Mouse (Mus musculus): ENCODE data around the gene Caskin1. TPM values are rescaled to one million over a fixed set of nuclear protein-coding genes. Genes with fewer than 3 reads are reported as not detected.
A peak's percentile ranks its signal among the peaks of the same experiment; 100 is the strongest.

Caskin1 gene
- polyA plus RNA-seq, 1 experiment from 2014 or later, result 9.1 TPM

GRCm38 (mm10) chr17:24532045-24532444, 43.6 kb downstream of the Caskin1 start:
- no peaks in the 10 kb centered on the region for H3K27me3 ChIP-seq (replicated peaks; ENCODE audit: control insufficient read depth, insufficient read depth, low read length)
- peaks cover 26% of the 10 kb centered on the region for H3K4me1 ChIP-seq (ENCODE audit: control insufficient read depth, insufficient read depth, low read length)
- DNase-seq (ENCODE audit: low spot score) (no peak), ATAC-seq (no peak)
- H3K9ac ChIP-seq (ENCODE audit: low read length), result peak overlapping the region; percentile 17; the same call in 1 of the 2 replicates
- H3K27ac ChIP-seq (ENCODE audit: low read depth, low read length), result no peak overlapping the region
- no peak overlapping the region for H3K4me2 ChIP-seq (ENCODE audit: low read length)
- no peak overlapping the region for H3K4me3 ChIP-seq (ENCODE audit: low read depth, low read length)
- H3K36me3 ChIP-seq (ENCODE audit: control insufficient read depth, insufficient read depth, low read length), result peaks cover 15% of the 10 kb centered on the region
- 83% methylated on average over 7 of the region's 7 CpGs for WGBS
- H3K9me3 ChIP-seq (replicated peaks; ENCODE audit: control insufficient read depth, low read length), result no peaks in the 10 kb centered on the region

GRCm38 (mm10) chr17:24533099-24533992, 44.9 kb downstream of the Caskin1 start:
- H3K27me3 ChIP-seq (replicated peaks; ENCODE audit: control insufficient read depth, insufficient read depth, low read length), result no peaks in the 10 kb centered on the region
- H3K4me3 ChIP-seq (ENCODE audit: low read depth, low read length), result peak overlapping the region; percentile 18
- 6% methylated on average over 52 of the region's 53 CpGs for WGBS
- H3K36me3 ChIP-seq (ENCODE audit: control insufficient read depth, insufficient read depth, low read length), result peaks cover 15% of the 10 kb centered on the region
- peak overlapping the region; percentile 47 for H3K9ac ChIP-seq (ENCODE audit: low read length)
- peaks cover 34% of the 10 kb centered on the region for H3K4me1 ChIP-seq (ENCODE audit: control insufficient read depth, insufficient read depth, low read length)
- no peak overlapping the region for H3K27ac ChIP-seq (ENCODE audit: low read depth, low read length)
- ATAC-seq, result peak; percentile 15; the same call in 1 of the 2 replicates
- H3K4me2 ChIP-seq (ENCODE audit: low read length), result peak overlapping the region; percentile 50
- peak; percentile 80 for DNase-seq (ENCODE audit: low spot score)
- H3K9me3 ChIP-seq (replicated peaks; ENCODE audit: control insufficient read depth, low read length), result no peaks in the 10 kb centered on the region

GRCm38 (mm10) chr17:24534160-24534718, 45.8 kb downstream of the Caskin1 start, which contains the start of gene Rab26:
Gene Rab26, minus strand, starts transcription at chr17:24534210.
- peaks cover 15% of the 10 kb centered on the region for H3K36me3 ChIP-seq (ENCODE audit: control insufficient read depth, insufficient read depth, low read length)
- H3K9me3 ChIP-seq (replicated peaks; ENCODE audit: control insufficient read depth, low read length), result no peaks in the 10 kb centered on the region
- H3K4me2 ChIP-seq (ENCODE audit: low read length), result peak within 1 kb of the TSS; percentile 50
- no peak for DNase-seq (ENCODE audit: low spot score)
- no peak for ATAC-seq
- H3K4me1 ChIP-seq (ENCODE audit: control insufficient read depth, insufficient read depth, low read length), result peaks cover 29% of the 10 kb centered on the region
- no peak within 1 kb of the TSS for H3K27ac ChIP-seq (ENCODE audit: low read depth, low read length)
- 85% methylated on average over 8 of the region's 8 CpGs for WGBS
- H3K27me3 ChIP-seq (replicated peaks; ENCODE audit: control insufficient read depth, insufficient read depth, low read length), result no peaks in the 10 kb centered on the region
- H3K9ac ChIP-seq (ENCODE audit: low read length), result peak within 1 kb of the TSS; percentile 47
- H3K4me3 ChIP-seq (ENCODE audit: low read depth, low read length), result peak within 1 kb of the TSS; percentile 18

- ATAC-seq (no peak), DNase-seq (ENCODE audit: low spot score) (no peak)
- Histone ChIP-seq H3K4me2 (ENCODE audit: low read length) (no peak overlapping the region), H3K9ac (ENCODE audit: low read length) (no peak overlapping the region), H3K27ac (ENCODE audit: low read depth, low read length) (no peak overlapping the region), H3K4me3 (ENCODE audit: low read depth, low read length) (no peak overlapping the region), H3K27me3 (replicated peaks; ENCODE audit: control insufficient read depth, insufficient read depth, low read length) (no peaks in the 10 kb centered on the region), H3K9me3 (replicated peaks; ENCODE audit: control insufficient read depth, low read length) (no peaks in the 10 kb centered on the region), H3K4me1 (ENCODE audit: control insufficient read depth, insufficient read depth, low read length) (peaks cover 19% of the 10 kb centered on the region), H3K36me3 (ENCODE audit: control insufficient read depth, insufficient read depth, low read length) (peaks cover 7% of the 10 kb centered on the region; the same call in 1 of the 2 replicates)
- 53% methylated on average over 5 of the region's 5 CpGs for WGBS
Observed at GRCm38 (mm10) chr17:24535300-24535699, 46.9 kb downstream of the Caskin1 start.

- ATAC-seq, result no peak
- H3K36me3 ChIP-seq (ENCODE audit: control insufficient read depth, insufficient read depth, low read length), result no peaks in the 10 kb centered on the region
- 29% methylated on average over 3 of the region's 3 CpGs for WGBS
- H3K4me3 ChIP-seq (ENCODE audit: low read depth, low read length), result no peak overlapping the region
- H3K4me1 ChIP-seq (ENCODE audit: control insufficient read depth, insufficient read depth, low read length), result peaks cover 16% of the 10 kb centered on the region
- peak; percentile 76 for DNase-seq (ENCODE audit: low spot score)
- no peaks in the 10 kb centered on the region for H3K27me3 ChIP-seq (replicated peaks; ENCODE audit: control insufficient read depth, insufficient read depth, low read length)
- no peak overlapping the region for H3K4me2 ChIP-seq (ENCODE audit: low read length)
- H3K27ac ChIP-seq (ENCODE audit: low read depth, low read length), result peak overlapping the region; percentile 33; the same call in 1 of the 2 replicates
- peak overlapping the region; percentile 25; the same call in 1 of the 2 replicates for H3K9ac ChIP-seq (ENCODE audit: low read length)
- no peaks in the 10 kb centered on the region for H3K9me3 ChIP-seq (replicated peaks; ENCODE audit: control insufficient read depth, low read length)
Observed at GRCm38 (mm10) chr17:24537536-24537935, 49.1 kb downstream of the Caskin1 start.

- H3K36me3 ChIP-seq (ENCODE audit: control insufficient read depth, insufficient read depth, low read length), result no peaks in the 10 kb centered on the region
- H3K9ac ChIP-seq (ENCODE audit: low read length), result no peak overlapping the region
- WGBS, result 67% methylated on average over 8 of the region's 8 CpGs
- DNase-seq (ENCODE audit: low spot score) (peak; percentile 61), ATAC-seq (peak; percentile 54)
- no peak overlapping the region for H3K27ac ChIP-seq (ENCODE audit: low read depth, low read length)
- no peaks in the 10 kb centered on the region for H3K27me3 ChIP-seq (replicated peaks; ENCODE audit: control insufficient read depth, insufficient read depth, low read length)
- peaks cover 8% of the 10 kb centered on the region for H3K4me1 ChIP-seq (ENCODE audit: control insufficient read depth, insufficient read depth, low read length)
- H3K9me3 ChIP-seq (replicated peaks; ENCODE audit: control insufficient read depth, low read length), result no peaks in the 10 kb centered on the region
- H3K4me3 ChIP-seq (ENCODE audit: low read depth, low read length), result no peak overlapping the region
- no peak overlapping the region for H3K4me2 ChIP-seq (ENCODE audit: low read length)
Observed at GRCm38 (mm10) chr17:24538950-24539349, 50.5 kb downstream of the Caskin1 start.

- peak; percentile 71 for DNase-seq (ENCODE audit: low spot score)
- Histone ChIP-seq H3K4me2 (ENCODE audit: low read length) (no peak overlapping the region), H3K27ac (ENCODE audit: low read depth, low read length) (no peak overlapping the region), H3K36me3 (ENCODE audit: control insufficient read depth, insufficient read depth, low read length) (no peaks in the 10 kb centered on the region), H3K4me1 (ENCODE audit: control insufficient read depth, insufficient read depth, low read length) (peaks cover 8% of the 10 kb centered on the region), H3K27me3 (replicated peaks; ENCODE audit: control insufficient read depth, insufficient read depth, low read length) (no peaks in the 10 kb centered on the region), H3K4me3 (ENCODE audit: low read depth, low read length) (no peak overlapping the region), H3K9ac (ENCODE audit: low read length) (no peak overlapping the region), H3K9me3 (replicated peaks; ENCODE audit: control insufficient read depth, low read length) (no peaks in the 10 kb centered on the region)
- ATAC-seq, result no peak; the same call in 1 of the 2 replicates
- WGBS, result 3% methylated on average over 3 of the region's 3 CpGs
Observed at GRCm38 (mm10) chr17:24540375-24540774, 52.0 kb downstream of the Caskin1 start.

GRCm38 (mm10) chr17:24544613-24545012, 56.2 kb downstream of the Caskin1 start:
- no peak overlapping the region for H3K4me3 ChIP-seq (ENCODE audit: low read depth, low read length)

More at GRCm38 (mm10) chr17:24544613-24545012, 56.2 kb downstream of the Caskin1 start:
- WGBS, result 27% methylated on average over 12 of the region's 12 CpGs
- no peak for ATAC-seq
- peaks cover 7% of the 10 kb centered on the region; the same call in 1 of the 2 replicates for H3K4me1 ChIP-seq (ENCODE audit: control insufficient read depth, insufficient read depth, low read length)
- 0 out of 2 replicates have a peak, but pooled peaks cover 12% of the 10 kb centered on the region for H3K27me3 ChIP-seq (replicated peaks; ENCODE audit: control insufficient read depth, insufficient read depth, low read length)
- H3K36me3 ChIP-seq (ENCODE audit: control insufficient read depth, insufficient read depth, low read length), result no peaks in the 10 kb centered on the region
- peak overlapping the region; percentile 28 for H3K4me2 ChIP-seq (ENCODE audit: low read length)
- no peaks in the 10 kb centered on the region for H3K9me3 ChIP-seq (replicated peaks; ENCODE audit: control insufficient read depth, low read length)
- H3K27ac ChIP-seq (ENCODE audit: low read depth, low read length), result no peak overlapping the region
- H3K9ac ChIP-seq (ENCODE audit: low read length), result no peak overlapping the region
- peak; percentile 37 for DNase-seq (ENCODE audit: low spot score)

Data from forebrain, embryonic 14.5 days (tissue).